Mouse (Mus musculus) ES-E14 (cell line): Measurements from ENCODE around the gene Med24. TPM values are rescaled to one million over a fixed set of nuclear protein-coding genes. Genes with fewer than 3 reads are reported as not detected.

Source experiments
- DNase-seq: peaks from one replicate; pipeline ENCODE4 v3.0.0-alpha.2; 2013; ENCODE audit warnings: low read depth, low spot score
- H3K27ac ChIP-seq: 2 replicates; pipeline ENCODE4 v1.5.1; 2012; ENCODE audit warnings: low read depth, mild to moderate bottlenecking, low read length, moderate library complexity, mixed read lengths; ENCODE audit not compliant: poor library complexity, insufficient read depth, severe bottlenecking
- H3K36me3 ChIP-seq: 2 replicates; pipeline ENCODE4 v1.6.1; 2012; ENCODE audit warnings: mild to moderate bottlenecking, low read length, moderate library complexity, mixed read lengths; ENCODE audit not compliant: control insufficient read depth, poor library complexity, insufficient read depth, severe bottlenecking
- H3K4me1 ChIP-seq, 2 experiments: fragments of 150-350 bp in 1 of 2; sonication (generic) in 1 of 2; 2 replicates each; pipeline ENCODE4 v1.6.1; 2012; ENCODE audit warnings: low read length in 2 of 2, mild to moderate bottlenecking in 1 of 2, mixed read lengths in 1 of 2; ENCODE audit not compliant: control insufficient read depth in 2 of 2, insufficient read depth in 2 of 2, poor library complexity in 1 of 2
- H3K4me3 ChIP-seq, 2 experiments: fragments of 150-350 bp in 1 of 2; sonication (generic) in 1 of 2; 2 replicates each; pipeline ENCODE4 v1.5.1; 2012; ENCODE audit warnings: low read length in 2 of 2, low read depth in 1 of 2, mild to moderate bottlenecking in 1 of 2, mixed read lengths in 1 of 2; ENCODE audit not compliant: insufficient read depth in 1 of 2, poor library complexity in 1 of 2, severe bottlenecking in 1 of 2
- H3K9ac ChIP-seq: 2 replicates; pipeline ENCODE4 v1.6.1; 2012; ENCODE audit warnings: low read depth, mild to moderate bottlenecking, low read length, mixed read lengths; ENCODE audit not compliant: poor library complexity, insufficient read depth, severe bottlenecking
- H3K9me3 ChIP-seq: fragments of 150-350 bp; sonication (generic); 2 replicates; pipeline ENCODE4 v1.6.1; 2012; ENCODE audit warnings: low read depth, mild to moderate bottlenecking, low read length; ENCODE audit not compliant: control insufficient read depth, insufficient read depth
- CHD2 ChIP-seq: IDR thresholded peaks from 2 replicates; pipeline ENCODE4 v1.6.1; 2014; ENCODE audit warnings: mild to moderate bottlenecking, low read depth, low read length, inconsistent platforms
- HCFC1 ChIP-seq: IDR thresholded peaks from 2 replicates; pipeline ENCODE4 v1.6.1; 2012; ENCODE audit warnings: low read length, inconsistent platforms, borderline replicate concordance; ENCODE audit not compliant: insufficient read depth
- MAFK ChIP-seq: IDR thresholded peaks from 2 replicates; pipeline ENCODE4 v1.6.1; 2014; ENCODE audit warnings: mild to moderate bottlenecking, low read depth, low read length, inconsistent platforms; ENCODE audit not compliant: insufficient read depth
- ZC3H11A ChIP-seq: IDR thresholded peaks from 2 replicates; pipeline ENCODE4 v1.6.1; 2012; ENCODE audit warnings: low read depth, mild to moderate bottlenecking, inconsistent platforms, low read length, borderline replicate concordance
- ZNF384 ChIP-seq: IDR thresholded peaks from 2 replicates; pipeline ENCODE4 v1.6.1; 2012; ENCODE audit warnings: low read depth, low read length, inconsistent platforms
- in situ Hi-C, 2 experiments: fragments of 600-800 bp; cut with MboI; formaldehyde crosslinking; loops; one replicate each; pipeline ENCODE4 v1.15.1; 2025; ENCODE audit warnings: low sequenced_read_pairs in 2 of 2, inconsistent platforms in 1 of 2; ENCODE audit not compliant: unreplicated experiment in 2 of 2
- total RNA-seq: library from RNA; depleted of rRNA; stranded (reverse); fragments of 300-350 nt; gene quantifications from 2 replicates; pipeline ENCODE4 v1.2.3, GENCODE M21; 2012

Med24 gene
- total RNA-seq, 1 experiment: 53.5 TPM

DNA sequence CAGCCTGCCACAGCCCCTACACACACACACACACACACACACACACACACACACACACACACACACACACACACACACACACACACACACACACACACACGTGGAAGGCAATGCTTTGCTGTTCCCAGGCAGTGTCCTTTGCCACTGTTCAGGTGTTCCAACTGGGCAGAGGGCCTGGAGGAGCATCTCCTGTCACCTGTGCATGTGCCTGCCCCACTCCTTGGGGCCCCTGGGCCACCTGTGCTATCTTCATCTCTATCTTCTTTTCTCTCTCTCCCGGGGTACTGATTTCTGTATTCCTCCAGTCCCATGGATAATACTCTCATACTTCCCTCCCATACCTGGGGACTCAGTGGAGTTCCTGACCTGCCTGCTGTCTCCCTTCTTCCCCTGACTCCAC lies 37.1 kb upstream of the Med24 start:
- H3K27ac ChIP-seq: no peak overlapping the region
- TF ChIP-seq MAFK (no peak), CHD2 (no peak), ZNF384 (no peak), HCFC1 (no peak), ZC3H11A (no peak)

DNA sequence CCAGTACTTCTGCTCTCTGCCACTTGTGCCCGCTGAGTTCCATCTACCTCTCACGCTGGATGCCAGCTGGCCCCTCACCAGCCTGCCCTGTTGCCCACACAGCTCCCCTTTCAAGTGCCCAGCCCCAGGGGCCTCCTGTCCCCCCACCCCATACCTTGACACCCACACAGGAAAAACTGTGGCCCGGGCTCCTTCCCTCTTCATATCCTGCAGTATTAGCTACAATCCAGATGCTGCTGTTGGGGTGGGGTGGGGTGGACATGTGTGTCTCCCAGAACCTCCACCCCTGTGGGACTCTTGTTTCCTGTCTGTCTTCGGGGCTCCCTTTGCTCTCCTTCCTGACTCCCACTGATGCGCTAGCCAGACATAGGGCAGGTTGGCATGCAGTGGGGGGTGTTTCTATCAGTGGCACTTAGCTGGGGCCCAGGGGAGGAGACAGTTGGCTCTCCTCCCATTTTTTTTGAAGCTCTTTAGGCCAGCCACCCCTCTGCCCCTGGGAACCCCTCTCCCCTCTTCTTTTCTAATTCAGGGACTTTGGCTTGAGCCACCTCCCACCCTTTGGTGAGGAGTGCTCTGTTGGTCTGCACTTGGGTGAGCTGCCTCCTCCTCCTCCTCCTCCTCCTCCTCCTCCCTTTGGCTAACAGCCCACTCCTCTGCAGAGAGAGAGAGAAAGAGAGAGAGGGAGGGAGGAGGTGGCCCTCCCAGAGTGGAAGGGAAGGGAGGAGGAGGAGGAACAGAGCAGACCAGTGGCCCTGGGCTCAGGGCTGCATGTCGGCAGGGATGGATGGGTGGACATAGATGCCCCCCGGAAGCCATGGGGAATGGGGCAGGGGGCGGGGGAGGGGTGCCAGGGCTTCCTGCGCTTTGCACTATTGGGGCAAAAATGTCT lies 36.4 kb upstream of the Med24 start:
- DNase-seq: no peak
- Histone ChIP-seq H3K36me3 (peaks cover 23% of the 10 kb centered on the region), H3K4me1 (peaks cover 11 to 33% of the 10 kb centered on the region in 2 experiments), H3K27ac (no peak overlapping the region), H3K9me3 (no peaks in the 10 kb centered on the region), H3K9ac (no peak overlapping the region), H3K4me3 (no peak overlapping the region)
- in situ Hi-C loops: no loop called here
- TF ChIP-seq MAFK (no peak), CHD2 (no peak), HCFC1 (no peak), ZC3H11A (no peak), ZNF384 (no peak)

More for the DNA sequence above, 37.1 kb upstream of the Med24 start:
- Histone ChIP-seq H3K9me3 (no peaks in the 10 kb centered on the region), H3K9ac (no peak overlapping the region), H3K4me3 (no peak overlapping the region), H3K36me3 (peaks cover 23% of the 10 kb centered on the region), H3K4me1 (peaks cover 11 to 33% of the 10 kb centered on the region in 2 experiments)
- in situ Hi-C loops: no loop called here
- DNase-seq: no peak

DNA sequence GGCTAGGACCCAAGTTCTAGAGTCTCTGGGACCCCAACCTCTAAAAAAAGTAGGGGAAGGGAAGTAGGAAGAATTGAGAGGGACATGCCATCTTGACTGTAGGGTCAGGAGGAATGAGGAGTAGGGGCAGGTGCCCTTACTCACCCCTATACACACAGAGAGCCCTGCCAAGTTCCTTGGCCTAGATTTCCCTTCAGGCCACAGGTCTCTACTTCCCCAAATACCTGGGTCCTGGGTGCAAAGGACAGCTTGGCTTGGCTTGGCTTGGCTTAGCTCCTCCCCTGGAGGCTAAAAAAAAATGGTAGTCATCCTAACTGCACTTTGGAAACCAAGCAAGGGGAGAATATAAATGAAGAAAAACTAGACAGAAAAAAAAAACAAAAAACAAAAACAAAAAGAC lies 35.5 kb upstream of the Med24 start:
- no peak for DNase-seq
- Histone ChIP-seq H3K27ac (no peak overlapping the region), H3K4me1 (peaks cover 11 to 33% of the 10 kb centered on the region in 2 experiments), H3K4me3 (peak overlapping the region in 1 of 2 experiments; percentile 54; a peak in 2 of 4 replicates), H3K9ac (peak overlapping the region; percentile 53; the same call in 1 of the 2 replicates), H3K9me3 (no peaks in the 10 kb centered on the region), H3K36me3 (peaks cover 14% of the 10 kb centered on the region; the same call in 1 of the 2 replicates)
- TF ChIP-seq CHD2 (no peak), ZNF384 (no peak), ZC3H11A (no peak), HCFC1 (no peak), MAFK (no peak)
- in situ Hi-C loops: no loop called here

DNA sequence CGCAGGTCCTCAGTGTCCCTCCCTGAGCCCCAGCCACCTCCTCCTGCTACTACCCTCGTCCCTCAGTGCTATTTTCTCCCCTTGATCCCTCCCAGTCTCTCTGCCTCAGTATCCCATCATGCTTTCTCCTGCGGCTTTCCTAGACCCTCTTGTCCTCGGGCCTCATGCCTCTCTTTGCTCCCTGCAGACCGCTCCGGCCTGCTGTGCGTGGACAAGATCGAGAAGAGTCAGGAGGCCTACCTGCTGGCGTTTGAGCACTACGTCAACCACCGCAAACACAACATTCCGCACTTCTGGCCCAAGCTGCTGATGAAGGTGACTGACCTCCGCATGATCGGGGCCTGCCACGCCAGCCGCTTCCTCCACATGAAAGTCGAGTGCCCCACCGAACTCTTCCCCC lies 34.9 kb upstream of the Med24 start:
- Histone ChIP-seq H3K27ac (no peak overlapping the region), H3K4me3 (peak overlapping the region; percentile 50 to 54), H3K9ac (peak overlapping the region; percentile 53; the same call in 1 of the 2 replicates), H3K9me3 (no peaks in the 10 kb centered on the region), H3K36me3 (peaks cover 8% of the 10 kb centered on the region; the same call in 1 of the 2 replicates), H3K4me1 (peaks cover 11 to 33% of the 10 kb centered on the region in 2 experiments)
- no peak for DNase-seq
- no peak for TF ChIP-seq CHD2
- TF ChIP-seq ZNF384: no peak
- TF ChIP-seq MAFK: no peak
- no peak for TF ChIP-seq HCFC1
- no peak for TF ChIP-seq ZC3H11A
- in situ Hi-C loops: no loop called here
